Mouse (Mus musculus): ENCODE results near the gene Zswim3. TPM values are rescaled to one million over a fixed set of nuclear protein-coding genes. Genes with fewer than 3 reads are reported as not detected.
"Not testable (repeated sequence)": the region's sequence is repeated elsewhere in the genome, so short reads cannot be mapped to it uniquely, and the experiment has no call there.

The Zswim3 gene
- polyA plus RNA-seq, 1 experiment = 2.5 TPM

GRCm38 (mm10) chr2:164835164-164835563 is 30.3 kb downstream of the Zswim3 start:
- Histone ChIP-seq H3K36me3 (ENCODE audit: control insufficient read depth, insufficient read depth, low read length) (peaks cover 35% of the 10 kb centered on the region), H3K4me3 (ENCODE audit: extremely low read depth, insufficient read depth, insufficient read length) (no peak overlapping the region), H3K27me3 (ENCODE audit: control insufficient read depth, insufficient read depth, low read length) (no peaks in the 10 kb centered on the region), H3K27ac (ENCODE audit: insufficient read depth, low read length) (no peak overlapping the region), H3K4me1 (ENCODE audit: control insufficient read depth, insufficient read depth, insufficient read length) (peaks cover 5% of the 10 kb centered on the region; the same call in 1 of the 2 replicates)
- no peak for TF ChIP-seq POLR2A (IDR thresholded peaks at IDR 0.05; ENCODE audit: low read depth, low read length)
- no peak for TF ChIP-seq CTCF (IDR thresholded peaks at IDR 0.05; ENCODE audit: extremely low read depth, insufficient read depth, insufficient read length, insufficient replicate concordance)
- no peak for DNase-seq (ENCODE audit: low read depth in 1 of 2, low spot score in 2 of 2)
- 95% methylated on average over 4 of the region's 4 CpGs for WGBS

- no peak for DNase-seq (ENCODE audit: low read depth in 1 of 2, low spot score in 2 of 2)
- TF ChIP-seq POLR2A (IDR thresholded peaks at IDR 0.05; ENCODE audit: low read depth, low read length) = no peak
- no peak for TF ChIP-seq CTCF (IDR thresholded peaks at IDR 0.05; ENCODE audit: extremely low read depth, insufficient read depth, insufficient read length, insufficient replicate concordance)
- Histone ChIP-seq H3K4me1 (ENCODE audit: control insufficient read depth, insufficient read depth, insufficient read length) (peaks cover 4% of the 10 kb centered on the region; the same call in 1 of the 2 replicates), H3K27me3 (ENCODE audit: control insufficient read depth, insufficient read depth, low read length) (no peaks in the 10 kb centered on the region), H3K4me3 (ENCODE audit: extremely low read depth, insufficient read depth, insufficient read length) (no peak overlapping the region), H3K36me3 (ENCODE audit: control insufficient read depth, insufficient read depth, low read length) (no peaks in the 10 kb centered on the region), H3K27ac (ENCODE audit: insufficient read depth, low read length) (no peak overlapping the region)
- WGBS = 48% methylated on average over 3 of the region's 3 CpGs
These were observed 40.9 kb downstream of the Zswim3 start for GRCm38 (mm10) chr2:164845782-164846181.

GRCm38 (mm10) chr2:164850061-164850460 is 45.2 kb downstream of the Zswim3 start:
- H3K27ac ChIP-seq (ENCODE audit: insufficient read depth, low read length) = no peak overlapping the region; the same call in 1 of the 2 replicates
- no peak overlapping the region for H3K4me3 ChIP-seq (ENCODE audit: extremely low read depth, insufficient read depth, insufficient read length)
- peaks cover 4% of the 10 kb centered on the region; the same call in 1 of the 2 replicates for H3K4me1 ChIP-seq (ENCODE audit: control insufficient read depth, insufficient read depth, insufficient read length)
- DNase-seq (ENCODE audit: low read depth in 1 of 2, low spot score in 2 of 2) = peak in 1 of 2 experiments; percentile 36
- TF ChIP-seq CTCF (IDR thresholded peaks at IDR 0.05; ENCODE audit: extremely low read depth, insufficient read depth, insufficient read length, insufficient replicate concordance) = no peak
- TF ChIP-seq POLR2A (IDR thresholded peaks at IDR 0.05; ENCODE audit: low read depth, low read length) = no peak
- H3K36me3 ChIP-seq (ENCODE audit: control insufficient read depth, insufficient read depth, low read length) = no peaks in the 10 kb centered on the region
- 32% methylated on average over 8 of the region's 8 CpGs for WGBS
- no peaks in the 10 kb centered on the region for H3K27me3 ChIP-seq (ENCODE audit: control insufficient read depth, insufficient read depth, low read length)

DNA sequence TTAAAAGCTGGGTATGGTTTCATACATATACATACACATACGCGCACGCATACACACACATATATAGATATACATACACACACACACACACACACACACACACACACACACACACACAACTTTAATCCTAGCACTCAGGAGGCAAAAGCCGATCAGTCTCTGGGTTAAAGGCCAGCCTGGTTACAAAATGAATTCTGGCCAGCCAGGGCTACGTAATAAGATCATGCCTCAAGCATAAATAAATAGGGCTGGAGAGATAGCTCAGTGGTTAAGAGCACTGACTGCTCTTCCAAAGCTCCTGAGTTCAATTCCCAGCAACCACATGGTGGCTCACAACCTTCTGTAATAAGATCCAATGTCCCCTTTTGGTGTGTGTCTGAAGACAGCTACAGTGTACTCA is 50.7 kb downstream of the Zswim3 start:
- Histone ChIP-seq H3K27me3 (ENCODE audit: control insufficient read depth, insufficient read depth, low read length) (peaks cover 10% of the 10 kb centered on the region), H3K4me1 (ENCODE audit: control insufficient read depth, insufficient read depth, insufficient read length) (peaks cover 11% of the 10 kb centered on the region; the same call in 1 of the 2 replicates)
- 91% methylated on average over 5 of the region's 5 CpGs for WGBS
- H3K36me3 ChIP-seq (ENCODE audit: control insufficient read depth, insufficient read depth, low read length); DNase-seq (ENCODE audit: low read depth in 1 of 2, low spot score in 2 of 2); H3K27ac ChIP-seq (ENCODE audit: insufficient read depth, low read length); H3K4me3 ChIP-seq (ENCODE audit: extremely low read depth, insufficient read depth, insufficient read length): not testable (repeated sequence)

DNA sequence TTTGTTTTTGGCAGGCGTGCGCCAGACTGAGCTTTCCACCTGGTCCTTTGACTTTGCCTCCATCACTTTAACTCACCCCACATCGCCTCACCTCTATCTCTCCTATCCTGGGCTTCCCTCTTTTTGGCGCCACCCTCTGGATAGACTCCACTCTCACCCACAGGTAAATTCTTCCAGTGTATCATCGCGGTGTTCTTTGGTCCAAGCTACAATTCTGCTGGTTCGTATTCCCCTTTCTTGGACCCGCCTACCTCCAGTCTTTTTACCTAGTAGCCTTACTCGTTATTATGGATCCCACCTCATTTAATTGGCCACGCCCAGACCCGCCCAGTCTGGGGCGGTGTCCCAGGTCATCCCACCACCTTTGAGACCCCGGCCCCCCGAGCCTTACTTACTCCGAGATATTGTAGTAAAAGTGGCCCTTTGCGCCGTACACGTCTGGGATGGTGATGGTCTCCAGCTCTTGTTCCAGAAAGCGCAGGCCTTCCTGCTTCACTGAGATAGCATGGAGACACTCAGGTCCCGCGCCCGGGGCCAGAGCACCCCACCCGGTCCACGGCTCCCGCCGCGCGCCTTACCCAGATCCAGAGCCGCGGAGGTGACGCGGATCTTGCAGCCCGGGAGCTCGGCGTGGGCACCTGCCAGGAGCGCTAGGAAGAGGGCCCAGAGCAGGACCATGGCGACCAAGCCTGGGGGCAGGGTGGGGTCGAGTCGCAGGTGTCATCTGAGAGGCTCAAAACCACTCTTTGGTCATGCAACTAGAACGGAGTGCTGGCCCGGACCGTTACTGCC is 51.6 kb downstream of the Zswim3 start:
- H3K4me1 ChIP-seq (ENCODE audit: control insufficient read depth, insufficient read depth, insufficient read length) = peaks cover 11% of the 10 kb centered on the region; the same call in 1 of the 2 replicates
- TF ChIP-seq POLR2A (IDR thresholded peaks at IDR 0.05; ENCODE audit: low read depth, low read length) (no peak), CTCF (IDR thresholded peaks at IDR 0.05; ENCODE audit: extremely low read depth, insufficient read depth, insufficient read length, insufficient replicate concordance) (no peak)
- H3K27me3 ChIP-seq (ENCODE audit: control insufficient read depth, insufficient read depth, low read length) = peaks cover 10% of the 10 kb centered on the region
- H3K27ac ChIP-seq (ENCODE audit: insufficient read depth, low read length) = no peak overlapping the region
- H3K4me3 ChIP-seq (ENCODE audit: extremely low read depth, insufficient read depth, insufficient read length) = peak overlapping the region; percentile 65
- 3% methylated on average over 42 of the region's 42 CpGs for WGBS
- no peak for DNase-seq (ENCODE audit: low read depth in 1 of 2, low spot score in 2 of 2)
- no peaks in the 10 kb centered on the region for H3K36me3 ChIP-seq (ENCODE audit: control insufficient read depth, insufficient read depth, low read length)

DNA sequence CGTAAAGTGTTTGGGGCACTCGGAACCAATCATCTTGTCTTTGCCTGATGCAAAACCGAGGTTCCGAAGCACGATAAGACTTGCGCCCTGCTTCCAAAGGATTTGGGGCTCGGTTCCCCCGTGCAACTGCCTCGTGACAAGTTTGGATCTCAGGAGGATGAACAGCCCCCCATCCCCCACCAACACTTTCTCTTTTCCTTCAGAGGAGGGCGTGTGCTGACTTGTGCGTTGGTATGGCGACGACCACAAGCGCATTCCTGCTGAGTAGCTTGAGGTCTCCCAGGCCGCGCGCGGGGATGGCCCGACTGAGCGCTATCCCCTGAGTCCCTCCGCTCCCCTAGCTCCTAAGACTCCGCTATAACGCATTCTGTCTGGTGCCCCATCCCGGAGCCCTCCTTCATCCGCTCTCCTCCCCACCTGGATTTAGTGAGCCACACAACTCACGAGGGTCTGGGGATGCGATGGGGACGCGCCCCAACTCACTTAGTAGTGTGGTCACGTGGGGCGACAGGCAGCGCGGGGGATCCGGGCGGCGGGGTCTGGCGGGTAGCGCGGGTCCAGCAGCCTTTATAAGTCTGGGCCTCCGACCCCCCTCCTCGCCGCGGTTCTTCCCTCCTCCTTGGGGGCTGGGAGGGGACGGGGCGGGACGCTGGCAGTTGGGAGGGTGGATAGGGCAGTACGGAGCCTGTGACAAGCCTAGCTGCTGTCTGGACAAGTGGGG is 52.4 kb downstream of the Zswim3 start, which contains the start of gene Pltp:
Gene Pltp (minus strand): TSS at position 611 of the 721 bp plus-strand sequence.
- Histone ChIP-seq H3K4me1 (ENCODE audit: control insufficient read depth, insufficient read depth, insufficient read length) (peaks cover 12% of the 10 kb centered on the region), H3K4me3 (ENCODE audit: extremely low read depth, insufficient read depth, insufficient read length) (peak within 1 kb of the TSS; percentile 65), H3K36me3 (ENCODE audit: control insufficient read depth, insufficient read depth, low read length) (no peaks in the 10 kb centered on the region), H3K27ac (ENCODE audit: insufficient read depth, low read length) (no peak within 1 kb of the TSS), H3K27me3 (ENCODE audit: control insufficient read depth, insufficient read depth, low read length) (peaks cover 10% of the 10 kb centered on the region)
- peak in 1 of 2 experiments; percentile 44 for DNase-seq (ENCODE audit: low read depth in 1 of 2, low spot score in 2 of 2)
- no peak for TF ChIP-seq CTCF (IDR thresholded peaks at IDR 0.05; ENCODE audit: extremely low read depth, insufficient read depth, insufficient read length, insufficient replicate concordance)
- TF ChIP-seq POLR2A (IDR thresholded peaks at IDR 0.05; ENCODE audit: low read depth, low read length) = no peak
- 1% methylated on average over 47 of the region's 47 CpGs for WGBS

Data from spleen, adult 2 months (tissue).